Mouse (Mus musculus): ENCODE measurements around the gene Mapk1ip1l. TPM values are rescaled to one million over a fixed set of nuclear protein-coding genes. Genes with fewer than 3 reads are reported as not detected.

Gene Mapk1ip1l
- total RNA-seq, 2 experiments from 2014 or later: 72.3 to 73.8 TPM

DNA sequence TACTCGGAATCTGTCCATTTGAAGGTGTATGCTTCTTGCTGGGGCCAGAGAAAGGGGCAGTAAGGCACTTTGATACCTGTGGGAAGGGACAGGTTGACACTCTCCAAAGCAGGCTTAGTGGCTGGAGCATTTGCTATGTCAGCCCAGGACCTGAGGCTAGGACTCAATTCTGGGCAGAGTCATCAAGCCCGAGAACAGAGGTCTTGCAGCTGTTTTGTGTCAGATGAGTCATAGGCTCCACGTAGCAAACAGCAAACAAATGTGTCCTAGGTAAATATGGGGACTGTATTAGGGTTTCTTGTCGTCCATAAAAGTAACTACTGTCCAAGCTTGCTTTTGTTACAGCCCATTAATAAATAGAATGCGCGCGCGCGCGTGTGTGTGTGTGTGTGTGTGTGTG is 54.2 kb downstream of the Mapk1ip1l start:
- no peak for DNase-seq (ENCODE audit: extremely low spot score in 1 of 2, low spot score in 2 of 2)
- intact Hi-C loops (cut with DNase I): no loop called here

DNA sequence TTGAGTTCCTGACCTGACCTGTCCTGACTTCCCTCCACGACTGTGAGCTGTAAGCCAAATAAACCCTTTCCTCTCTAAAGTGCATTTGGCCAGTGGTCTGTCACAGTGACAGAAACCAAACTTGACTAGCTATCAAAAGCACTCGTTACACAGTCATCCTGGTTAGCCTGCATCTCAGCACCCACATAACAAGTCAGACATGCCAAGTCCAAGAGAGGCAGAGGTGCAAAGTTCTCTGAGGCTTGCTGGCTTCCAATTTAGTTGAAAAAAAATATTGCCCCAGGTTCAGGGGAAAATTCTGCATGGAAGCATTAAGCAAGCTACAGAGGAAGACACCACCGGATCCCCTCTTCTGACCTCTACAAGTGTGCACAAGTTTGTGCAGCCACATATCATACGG is 55.2 kb downstream of the Mapk1ip1l start:
- intact Hi-C loops (cut with DNase I): no loop called here

DNA sequence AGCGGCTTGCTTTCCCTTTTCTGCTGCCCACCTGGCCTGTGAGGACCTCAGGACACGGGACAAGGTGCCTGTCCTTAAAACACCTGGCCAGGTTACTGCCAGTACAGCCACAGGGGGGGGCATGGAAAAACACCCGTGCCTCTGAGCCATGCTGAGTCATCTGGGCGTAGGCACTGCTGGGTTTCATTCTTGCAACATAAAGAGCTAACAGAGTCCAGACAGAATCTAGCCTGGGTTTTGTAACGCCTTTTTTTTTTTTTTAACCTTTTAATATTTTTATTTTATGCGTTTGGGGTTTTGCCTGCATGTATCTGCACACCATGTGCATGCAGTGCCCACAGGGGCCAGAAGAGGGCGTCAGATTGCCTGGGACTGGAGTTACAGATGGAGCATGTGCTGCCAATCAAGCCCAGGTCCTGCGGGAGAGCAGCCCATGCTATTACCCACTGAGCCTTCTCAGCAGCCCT is 56.1 kb downstream of the Mapk1ip1l start:
- peak in 1 of 2 experiments; percentile 42 for DNase-seq (ENCODE audit: extremely low spot score in 1 of 2, low spot score in 2 of 2)
- intact Hi-C loops (cut with DNase I): no loop called here

More for the DNA sequence above, 55.2 kb downstream of the Mapk1ip1l start:
- no peak for DNase-seq (ENCODE audit: extremely low spot score in 1 of 2, low spot score in 2 of 2)

DNA sequence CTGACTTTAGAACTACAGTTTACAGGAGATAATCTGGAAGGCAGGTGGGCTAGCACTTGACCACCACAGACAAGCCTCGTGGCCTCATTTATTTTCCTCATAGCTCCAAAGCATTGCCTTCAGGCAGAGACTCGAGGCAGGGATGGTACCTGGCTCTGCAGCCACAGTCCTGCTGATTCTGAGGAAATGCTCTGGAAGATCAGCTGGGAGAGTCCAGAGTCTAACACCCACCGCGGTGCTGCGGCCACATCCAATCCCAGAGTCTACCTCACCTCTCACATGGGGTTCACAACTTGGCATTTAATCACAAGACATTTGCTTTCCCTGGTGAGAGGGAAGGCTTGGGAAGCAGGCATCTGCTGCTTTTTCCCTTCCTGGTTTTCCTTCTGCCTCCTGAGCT is 56.9 kb downstream of the Mapk1ip1l start:
- intact Hi-C loops (cut with DNase I): no loop called here
- no peak for DNase-seq (ENCODE audit: extremely low spot score in 1 of 2, low spot score in 2 of 2)

DNA sequence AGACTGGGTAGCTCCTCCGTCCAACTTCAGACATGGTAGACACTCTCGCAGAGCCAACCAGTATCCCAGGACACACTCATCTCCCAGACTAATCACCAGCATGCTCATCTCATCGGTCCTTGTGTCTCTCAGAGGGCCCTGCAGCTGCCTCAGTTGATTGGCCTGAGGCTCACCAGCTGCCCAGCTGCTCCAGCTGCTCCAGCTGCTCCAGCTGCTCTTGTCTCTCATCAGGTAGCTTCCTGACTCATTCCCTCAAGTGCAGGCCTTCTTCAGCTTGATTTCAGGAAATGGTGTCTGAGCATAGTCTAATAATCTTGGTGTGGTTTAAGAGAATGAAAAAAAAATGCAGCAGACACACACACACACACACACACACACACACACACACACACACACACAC is 58.6 kb downstream of the Mapk1ip1l start:
- intact Hi-C loops (cut with DNase I): no loop called here
- no peak for DNase-seq (ENCODE audit: extremely low spot score in 1 of 2, low spot score in 2 of 2)

DNA sequence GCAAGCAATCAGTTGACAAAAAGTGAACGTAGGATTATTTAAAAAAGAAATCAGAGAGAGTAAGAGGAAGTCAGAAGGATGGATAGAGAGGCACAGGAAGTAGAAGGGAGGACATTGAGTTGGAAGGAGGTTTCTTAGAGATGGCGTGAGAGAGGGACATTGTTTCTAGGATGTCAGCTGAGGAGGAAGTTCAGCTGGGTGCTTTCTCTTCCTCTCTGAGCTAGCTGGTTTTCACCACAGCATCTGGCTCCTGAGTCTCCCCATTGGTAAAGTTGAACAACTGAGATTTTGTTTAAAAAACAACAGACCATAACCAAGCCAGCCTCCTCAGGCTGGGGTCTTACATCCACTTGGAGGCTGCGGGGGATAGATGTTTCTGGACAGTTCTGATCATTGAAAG is 61.5 kb downstream of the Mapk1ip1l start:
- intact Hi-C loops (cut with DNase I): no loop called here
- DNase-seq (ENCODE audit: extremely low spot score in 1 of 2, low spot score in 2 of 2): no peak

DNA sequence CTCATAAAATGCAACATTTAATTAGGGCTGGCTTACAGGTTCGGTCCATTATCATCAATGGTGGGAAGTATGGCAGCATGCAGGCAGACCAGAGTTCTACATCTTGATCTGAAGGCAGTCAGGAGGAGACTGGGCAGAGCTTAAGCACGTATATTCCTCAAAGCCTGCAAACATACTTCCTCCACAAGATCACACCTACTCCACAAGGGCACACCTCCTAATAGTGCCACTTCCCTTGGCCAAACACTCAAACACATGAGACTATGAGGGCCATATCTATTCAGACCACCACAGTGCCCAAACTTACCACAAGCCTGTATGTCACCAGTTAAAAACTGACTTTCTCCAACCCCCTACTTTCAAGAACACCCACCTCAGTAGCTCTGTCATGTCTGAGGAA is 63.4 kb downstream of the Mapk1ip1l start:
- no peak for DNase-seq (ENCODE audit: extremely low spot score in 1 of 2, low spot score in 2 of 2)
- intact Hi-C loops (cut with DNase I): no loop called here

- intact Hi-C loops (cut with DNase I): no loop called here
- DNase-seq (ENCODE audit: extremely low spot score in 1 of 2, low spot score in 2 of 2): no peak
Measured at GRCm38 (mm10) chr14:47361899-47362298, 63.8 kb downstream of the Mapk1ip1l start.

DNA sequence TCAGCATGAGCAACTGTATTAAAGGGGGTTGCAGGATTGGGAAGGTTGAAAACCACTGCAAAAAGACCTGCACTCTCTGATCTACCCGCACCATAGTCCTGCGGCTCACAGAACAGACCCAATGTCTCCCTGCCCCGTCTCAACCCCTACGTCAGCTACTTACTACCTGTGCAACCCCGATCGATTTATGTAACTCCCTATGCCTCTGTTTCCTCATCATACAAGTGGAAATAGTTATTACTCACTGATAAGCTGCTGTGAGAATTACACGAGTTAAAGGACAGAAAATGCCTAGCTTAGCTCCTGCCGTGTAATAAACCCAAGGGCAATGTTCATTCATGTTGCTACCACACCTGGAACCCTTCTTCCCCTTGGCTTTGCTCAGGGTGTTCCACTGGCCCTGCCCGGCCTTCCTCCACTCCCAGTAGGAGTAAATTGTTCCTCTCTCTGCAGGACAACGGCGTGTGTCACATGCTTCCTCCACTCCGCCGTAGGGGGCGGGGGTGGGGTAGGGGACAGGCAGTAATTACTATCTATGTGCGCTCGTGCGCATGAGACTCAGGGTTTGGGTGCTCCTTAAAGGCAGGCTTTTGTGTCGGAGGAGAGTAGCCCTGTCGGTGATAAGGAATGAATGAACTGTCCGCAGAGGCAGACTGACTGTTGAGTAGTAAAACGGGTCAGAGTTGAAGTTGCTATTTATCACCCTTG is 66.8 kb downstream of the Mapk1ip1l start:
- DNase-seq (ENCODE audit: extremely low spot score in 1 of 2, low spot score in 2 of 2): peak in 1 of 2 experiments; percentile 52
- intact Hi-C loops (cut with DNase I): no loop called here

GRCm38 (mm10) chr14:47366881-47367321 is 68.8 kb downstream of the Mapk1ip1l start:
- intact Hi-C loops (cut with DNase I): no loop called here
- peak; percentile 53 to 61 for DNase-seq (ENCODE audit: extremely low spot score in 1 of 2, low spot score in 2 of 2)

- peak; percentile 59 to 65 for DNase-seq (ENCODE audit: extremely low spot score in 1 of 2, low spot score in 2 of 2)
- intact Hi-C loops (cut with DNase I): no loop called here
Measured at GRCm38 (mm10) chr14:47367461-47367860, 69.4 kb downstream of the Mapk1ip1l start, which contains the start of gene Lgals3. TSS of gene Lgals3 (plus strand) at chr14:47367751.

- no peak for DNase-seq (ENCODE audit: extremely low spot score in 1 of 2, low spot score in 2 of 2)
- intact Hi-C loops (cut with DNase I): no loop called here
Measured at GRCm38 (mm10) chr14:47369741-47370140, 71.7 kb downstream of the Mapk1ip1l start.

- DNase-seq (ENCODE audit: extremely low spot score in 1 of 2, low spot score in 2 of 2): no peak
- intact Hi-C loops (cut with DNase I): no loop called here
Measured at GRCm38 (mm10) chr14:47370790-47371189, 72.7 kb downstream of the Mapk1ip1l start.

GRCm38 (mm10) chr14:47371689-47372088 is 73.6 kb downstream of the Mapk1ip1l start:
- no peak for DNase-seq (ENCODE audit: extremely low spot score in 1 of 2, low spot score in 2 of 2)
- intact Hi-C loops (cut with DNase I): no loop called here

Other genes with a start within 250 kb of the Mapk1ip1l start
- gene Gch1, start 108.9 kb upstream of the Mapk1ip1l start, total RNA-seq (2021): 1 to 10 TPM; 1.1 to 1.4 TPM
- 1 to 10 TPM; 6.1 to 6.3 TPM for gene Wdhd1, start 21.4 kb upstream of the Mapk1ip1l start, total RNA-seq (2021)
- gene Socs4, start 21.3 kb upstream of the Mapk1ip1l start, total RNA-seq (2021): 1 to 10 TPM; 9.2 to 9.8 TPM
- gene Lgals3, start 69.5 kb downstream of the Mapk1ip1l start, total RNA-seq (2021): 1 to 10 TPM in 1 of 2 experiments, under 1 TPM in 1; 0.55 to 1.7 TPM
- 1 to 10 TPM; 1.6 to 1.7 TPM for gene Dlgap5, start 120.1 kb downstream of the Mapk1ip1l start, total RNA-seq (2021)
- gene Fbxo34, start 152.2 kb downstream of the Mapk1ip1l start, total RNA-seq (2021): 10 to 100 TPM; 59.1 to 61.7 TPM